Mouse (Mus musculus) heart, postnatal 10 days (tissue): ENCODE measurements around the gene AK157302. TPM values are rescaled to one million over a fixed set of nuclear protein-coding genes. Genes with fewer than 3 reads are reported as not detected.

Source experiments
- DNase-seq, 2 experiments: peaks; one replicate each; pipeline ENCODE4 v3.0.0; 2021
- intact Hi-C: fragments of 180-260 bp; cut with DNase I; formaldehyde crosslinking; loops from one replicate; pipeline ENCODE4 v1.15.1; 2025
- microRNA-seq, 2 experiments: library from miRNA; unstranded; fragments of <30 nt; microRNA quantifications; one replicate each; pipeline ENCODE4 v1.2.0; 2022
- total RNA-seq, 2 experiments: library from RNA; stranded (reverse); gene quantifications; 2 replicates each; pipeline ENCODE4 v1.2.3; 2021

Gene AK157302
- total RNA-seq, 2 experiments from 2014 or later, result 26.0 to 28.5 TPM

GRCm38 (mm10) chr13:21530781-21531201 lies 35.8 kb downstream of the AK157302 start, which contains the start of gene Zkscan8:
TSS of gene Zkscan8 (minus strand) at chr13:21531120.
- intact Hi-C loops, result loop anchor here (2.0 to 5.0 kb wide), 4 partner anchors 24 to 168 kb away; partner anchors contain the start of genes Gm10065, Zkscan3, Zkscan4 and Zscan12

GRCm38 (mm10) chr13:21542708-21543107 lies 47.7 kb downstream of the AK157302 start, which contains the start of gene Olfr1366:
TSS of gene Olfr1366 (minus strand) at chr13:21542808.
- no peak for DNase-seq
- intact Hi-C loops, result no loop called here

More at GRCm38 (mm10) chr13:21530781-21531201, 35.8 kb downstream of the AK157302 start, which contains the start of gene Zkscan8:
- peak; percentile 94 for DNase-seq

Small RNA genes lying within 50 kb of the gene (microRNA-seq; reads per million reads assigned to microRNA genes)
- 0 reads per million in 2 experiments for gene Mir1896

Other genes starting within 250 kb of the AK157302 start
- not detected for gene Gpx5, start 202.5 kb upstream of the AK157302 start, total RNA-seq
- not detected for gene Gpx6, start 183.1 kb upstream of the AK157302 start, total RNA-seq
- gene Olfr1367, start 148.3 kb upstream of the AK157302 start, total RNA-seq, result not detected
- 1 to 10 TPM; 6.3 to 7.1 TPM for gene Zscan12, start 132.4 kb upstream of the AK157302 start, total RNA-seq
- gene Zkscan3, start 92.5 kb upstream of the AK157302 start, total RNA-seq, result 10 to 100 TPM; 38.9 to 39.0 TPM
- gene Pgbd1, start 54.2 kb upstream of the AK157302 start, total RNA-seq, result under 1 TPM; 0.36 to 0.89 TPM
- gene Zscan26, start 41.5 kb upstream of the AK157302 start, total RNA-seq, result 10 to 100 TPM; 20.6 to 22.4 TPM
- gene Nkapl, start 26.7 kb upstream of the AK157302 start, total RNA-seq, result under 1 TPM; 0.57 to 0.77 TPM
- 1 to 10 TPM; 1.7 to 2.4 TPM for gene Zkscan4, start 16.3 kb upstream of the AK157302 start, total RNA-seq
- gene Gm10065, start 15.8 kb upstream of the AK157302 start, total RNA-seq, result not detected
- 100 to 1,000 TPM; 216 to 225 TPM for gene Gm11273, start 6.2 kb downstream of the AK157302 start, total RNA-seq
- 10 to 100 TPM; 13.9 to 18.1 TPM for gene Zkscan8, start 35.9 kb downstream of the AK157302 start, total RNA-seq
- not detected for gene Olfr1366, start 47.6 kb downstream of the AK157302 start, total RNA-seq
- gene Olfr1535, start 64.7 kb downstream of the AK157302 start, total RNA-seq, result not detected
- gene Olfr1364, start 86.5 kb downstream of the AK157302 start, total RNA-seq, result not detected
- gene Olfr1362, start 118.8 kb downstream of the AK157302 start, total RNA-seq, result not detected
- gene Olfr11, start 147.3 kb downstream of the AK157302 start, total RNA-seq, result not detected
- gene Olfr1361, start 168.2 kb downstream of the AK157302 start, total RNA-seq, result not detected
- not detected for gene Olfr1360, start 182.2 kb downstream of the AK157302 start, total RNA-seq
- not detected for gene Olfr1359, start 202.9 kb downstream of the AK157302 start, total RNA-seq
- gene Hist1h2bl, start 220.9 kb downstream of the AK157302 start, total RNA-seq, result 100 to 1,000 TPM; 206 to 220 TPM
- gene Hist1h2ai, start 221.2 kb downstream of the AK157302 start, total RNA-seq, result 100 to 1,000 TPM; 201 to 229 TPM
- gene Hist1h3h, start 222.4 kb downstream of the AK157302 start, total RNA-seq, result 100 to 1,000 TPM; 284 to 332 TPM
- gene Hist1h2bm, start 226.8 kb downstream of the AK157302 start, total RNA-seq, result 10 to 100 TPM; 54.7 to 69.5 TPM
- 10 to 100 TPM; 39.0 to 39.7 TPM for gene Hist1h4j, start 239.8 kb downstream of the AK157302 start, total RNA-seq